Mouse (Mus musculus): ENCODE measurements around the gene Tbck.
A peak's percentile ranks its signal among the peaks of the same experiment; 100 is the strongest.

The Tbck gene

GRCm38 (mm10) chr3:132871318-132871904, 187.5 kb downstream of the Tbck start:
- peak; percentile 87 for DNase-seq

GRCm38 (mm10) chr3:132873251-132873650, 189.3 kb downstream of the Tbck start:
- no peak for DNase-seq

- DNase-seq: peak; percentile 83
These were observed 192.2 kb downstream of the Tbck start for GRCm38 (mm10) chr3:132876011-132876708.

GRCm38 (mm10) chr3:132876933-132877676, 193.2 kb downstream of the Tbck start:
- DNase-seq: no peak

GRCm38 (mm10) chr3:132880361-132880760, 196.4 kb downstream of the Tbck start:
- no peak for DNase-seq

- no peak for DNase-seq
These were observed 196.9 kb downstream of the Tbck start for GRCm38 (mm10) chr3:132880826-132881225.

GRCm38 (mm10) chr3:132883256-132883655, 199.3 kb downstream of the Tbck start:
- peak; percentile 61 for DNase-seq

GRCm38 (mm10) chr3:132884459-132884858, 200.5 kb downstream of the Tbck start:
- DNase-seq: peak; percentile 68

- no peak for DNase-seq
These were observed 202.6 kb downstream of the Tbck start for GRCm38 (mm10) chr3:132886419-132887050.

GRCm38 (mm10) chr3:132887074-132887848, 203.3 kb downstream of the Tbck start:
- DNase-seq: no peak

All from kidney, postnatal 14 days (tissue).